Mouse (Mus musculus) kidney, embryonic 14.5 days (tissue): Measurements from ENCODE around the gene Has1. TPM values are rescaled to one million over a fixed set of nuclear protein-coding genes. Genes with fewer than 3 reads are reported as not detected.

ENCODE experiments used
- ATAC-seq: fragments of 200-750 bp; cut with Nextera tagmentation; 2 replicates; pipeline ENCODE4 v1.8.0; 2017; ENCODE audit warnings: moderate number of reproducible peaks, mild to moderate bottlenecking, moderate TSS enrichment, moderate library complexity; ENCODE audit not compliant: low FRiP score, low TSS enrichment
- H3K27ac ChIP-seq: fragments of 300-500 bp; sonication (generic); 2 replicates; pipeline ENCODE4 v1.5.1; 2014; ENCODE audit warnings: low read depth, mild to moderate bottlenecking, low read length, moderate library complexity, mixed read lengths
- H3K27me3 ChIP-seq: fragments of 300-500 bp; sonication (generic); 2 replicates; pipeline ENCODE4 v1.6.1; 2014; ENCODE audit warnings: mild to moderate bottlenecking, low read length; ENCODE audit not compliant: control insufficient read depth, insufficient read depth
- H3K36me3 ChIP-seq: fragments of 300-500 bp; sonication (generic); 2 replicates; pipeline ENCODE4 v1.6.1; 2014; ENCODE audit warnings: low read length, mixed read lengths; ENCODE audit not compliant: control insufficient read depth, insufficient read depth
- H3K4me1 ChIP-seq: fragments of 300-500 bp; sonication (generic); 2 replicates; pipeline ENCODE4 v1.6.1; 2014; ENCODE audit warnings: low read length, mixed read lengths; ENCODE audit not compliant: control insufficient read depth, insufficient read depth
- H3K4me2 ChIP-seq: fragments of 300-500 bp; sonication (generic); replicated peaks from 2 replicates; pipeline ENCODE4 v1.6.1; 2014; ENCODE audit warnings: low read depth, mild to moderate bottlenecking, low read length
- H3K4me3 ChIP-seq: fragments of 300-500 bp; sonication (generic); 2 replicates; pipeline ENCODE4 v1.5.1; 2014; ENCODE audit warnings: mild to moderate bottlenecking, low read length
- H3K9ac ChIP-seq: fragments of 300-500 bp; sonication (generic); 2 replicates; pipeline ENCODE4 v1.6.1; 2014; ENCODE audit warnings: low read depth, mild to moderate bottlenecking, low read length, moderate library complexity
- H3K9me3 ChIP-seq: fragments of 300-500 bp; sonication (generic); 2 replicates; pipeline ENCODE4 v1.6.1; 2016; ENCODE audit warnings: low read length; ENCODE audit not compliant: control insufficient read depth
- WGBS: fragments of 180-500 bp; shearing (Covaris S2); extraction: QIAGEN DNeasy Blood & Tissue Kit; methylation state at CpG from one replicate; pipeline ENCODE4 v1.1.7; 2014; 5-methylcytosine and 5-hydroxymethylcytosine counted together
- polyA plus RNA-seq: library from polyadenylated mRNA; unstranded; fragments of >200 nt; fragmentation: Nextera tagmentation; extraction: Ambion mirVana; gene quantifications from 2 replicates; pipeline ENCODE4 v1.2.1, GENCODE M21; 2014

Gene Has1
- polyA plus RNA-seq, 1 experiment from 2014 or later = 1.6 TPM

DNA sequence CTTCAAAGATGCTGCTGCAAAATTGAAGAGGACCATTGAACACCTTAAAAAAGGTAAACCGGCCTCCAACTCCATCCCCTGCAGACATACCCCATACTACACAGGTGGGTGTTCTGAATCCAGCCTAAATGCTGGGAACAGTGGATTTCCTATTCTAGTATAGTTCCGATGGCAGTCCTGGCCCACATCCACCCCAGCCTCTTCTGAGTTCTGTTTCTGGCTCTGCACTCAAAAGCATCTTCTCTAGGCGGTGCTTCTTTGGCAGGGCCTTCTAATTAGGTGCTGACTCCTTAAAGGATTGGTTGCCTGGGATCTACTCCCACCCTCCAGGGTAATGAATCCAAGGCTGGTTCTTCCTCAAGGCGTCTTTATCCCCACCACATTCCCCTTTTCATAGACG, 18.9 kb downstream of the Has1 start:
- WGBS = 71% methylated on average over 5 of the region's 5 CpGs
- peaks cover 58% of the 10 kb centered on the region for H3K36me3 ChIP-seq
- peaks cover 41% of the 10 kb centered on the region for H3K4me1 ChIP-seq

DNA sequence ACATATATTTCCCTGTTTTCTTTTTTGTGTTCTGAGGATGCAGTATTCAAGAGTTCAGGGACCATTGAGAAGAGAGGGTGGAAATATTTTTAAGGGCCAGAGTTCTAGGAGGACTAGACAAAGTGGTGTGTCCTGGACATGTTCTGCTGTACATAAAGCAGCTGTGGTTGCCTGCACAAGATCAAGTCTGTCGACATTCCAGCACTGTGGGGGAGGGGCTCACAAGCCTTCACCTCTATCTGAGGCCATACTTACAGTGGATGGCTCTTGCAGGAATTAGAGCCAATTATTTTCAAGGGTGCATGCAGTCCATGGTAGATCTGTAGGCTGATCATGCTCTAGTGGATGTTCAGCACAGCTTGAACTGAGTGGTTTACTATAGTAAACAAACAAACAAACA, 20.1 kb downstream of the Has1 start:
- Histone ChIP-seq H3K4me3 (no peak overlapping the region; the same call in 1 of the 2 replicates), H3K4me2 (peak overlapping the region; percentile 12; the same call in 1 of the 2 replicates), H3K4me1 (peaks cover 53% of the 10 kb centered on the region), H3K27ac (no peak overlapping the region), H3K36me3 (peaks cover 50% of the 10 kb centered on the region), H3K9me3 (no peaks in the 10 kb centered on the region), H3K9ac (no peak overlapping the region), H3K27me3 (no peaks in the 10 kb centered on the region)
- no peak for ATAC-seq
- whole genome bisulfite sequencing = 10% methylated on average over 1 of the region's 1 CpGs

More for the DNA sequence above, 18.9 kb downstream of the Has1 start:
- H3K4me3 ChIP-seq = no peak overlapping the region
- H3K9ac ChIP-seq = no peak overlapping the region
- H3K4me2 ChIP-seq = no peak overlapping the region
- H3K27me3 ChIP-seq = no peaks in the 10 kb centered on the region
- no peak overlapping the region for H3K27ac ChIP-seq
- H3K9me3 ChIP-seq = no peaks in the 10 kb centered on the region
- ATAC-seq = no peak

DNA sequence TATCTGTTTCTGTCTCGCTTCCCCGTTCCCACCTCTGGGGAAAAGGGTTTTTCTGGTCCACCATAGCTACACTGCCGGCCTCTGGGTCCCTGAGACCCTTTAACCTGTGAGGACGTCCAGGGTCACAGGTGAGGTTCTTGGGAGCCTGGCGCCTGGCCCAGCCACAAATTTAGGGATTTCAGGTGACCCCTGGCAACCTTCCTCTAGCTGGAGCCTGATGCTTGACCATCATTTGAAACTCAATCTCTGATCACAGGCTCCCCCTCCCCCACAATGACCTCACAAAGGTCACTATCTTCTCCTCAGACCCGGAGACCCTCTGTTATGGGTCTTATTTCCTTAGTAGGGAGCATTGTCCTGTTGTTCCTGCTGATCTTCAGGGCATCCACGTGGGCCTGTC, 24.3 kb downstream of the Has1 start:
- H3K36me3 ChIP-seq = peaks cover 31% of the 10 kb centered on the region
- H3K4me1 ChIP-seq = peaks cover 49% of the 10 kb centered on the region
- H3K9ac ChIP-seq = no peak overlapping the region
- 42% methylated on average over 7 of the region's 7 CpGs for WGBS
- no peak overlapping the region for H3K27ac ChIP-seq
- no peaks in the 10 kb centered on the region for H3K27me3 ChIP-seq
- peak overlapping the region; percentile 80; the same call in 1 of the 2 replicates for H3K4me3 ChIP-seq
- ATAC-seq = no peak
- peak overlapping the region; percentile 63 for H3K4me2 ChIP-seq
- H3K9me3 ChIP-seq = no peaks in the 10 kb centered on the region

DNA sequence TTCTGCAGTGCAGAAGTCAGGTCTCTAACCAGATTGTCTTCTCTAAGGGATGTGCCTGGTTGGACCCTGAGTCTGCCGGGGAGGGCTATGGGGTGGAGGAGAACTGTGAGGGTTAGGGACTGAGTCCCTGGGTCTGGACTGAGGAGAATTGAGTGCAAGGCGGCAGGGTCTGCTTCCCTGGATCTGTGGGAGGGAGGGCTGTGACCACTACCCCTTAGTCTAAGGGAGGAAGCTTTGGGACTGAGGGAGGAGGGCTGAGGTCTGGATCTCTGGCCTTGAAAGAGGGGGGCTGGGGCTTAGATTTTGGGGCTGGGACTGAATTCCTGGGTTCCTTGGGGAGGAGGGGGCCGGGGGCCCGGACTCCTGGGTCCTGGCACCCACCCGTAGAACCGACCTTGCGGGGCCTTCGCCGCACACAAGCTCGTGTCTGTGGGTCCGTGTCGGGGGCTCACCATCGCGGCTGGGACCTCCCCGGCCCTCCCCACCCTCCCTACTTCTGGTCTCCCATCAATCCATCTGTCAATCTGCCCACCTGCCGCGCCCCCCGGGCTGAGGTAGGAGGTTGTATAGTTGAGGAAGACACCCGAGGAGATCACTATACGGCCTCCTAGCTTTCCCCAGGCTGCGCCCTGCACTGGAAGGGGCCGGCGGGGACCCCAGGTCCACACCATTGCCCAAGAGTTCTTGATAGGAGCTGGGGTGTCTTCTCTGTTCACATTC, 25.0 kb downstream of the Has1 start:
- Histone ChIP-seq H3K4me1 (peaks cover 48% of the 10 kb centered on the region), H3K27me3 (no peaks in the 10 kb centered on the region), H3K4me3 (peak overlapping the region; percentile 80), H3K36me3 (peaks cover 28% of the 10 kb centered on the region), H3K9me3 (no peaks in the 10 kb centered on the region), H3K9ac (peak overlapping the region; percentile 74), H3K27ac (peak overlapping the region; percentile 99; the same call in 1 of the 2 replicates), H3K4me2 (peak overlapping the region; percentile 63)
- no peak for ATAC-seq
- WGBS = 30% methylated on average over 16 of the region's 23 CpGs

DNA sequence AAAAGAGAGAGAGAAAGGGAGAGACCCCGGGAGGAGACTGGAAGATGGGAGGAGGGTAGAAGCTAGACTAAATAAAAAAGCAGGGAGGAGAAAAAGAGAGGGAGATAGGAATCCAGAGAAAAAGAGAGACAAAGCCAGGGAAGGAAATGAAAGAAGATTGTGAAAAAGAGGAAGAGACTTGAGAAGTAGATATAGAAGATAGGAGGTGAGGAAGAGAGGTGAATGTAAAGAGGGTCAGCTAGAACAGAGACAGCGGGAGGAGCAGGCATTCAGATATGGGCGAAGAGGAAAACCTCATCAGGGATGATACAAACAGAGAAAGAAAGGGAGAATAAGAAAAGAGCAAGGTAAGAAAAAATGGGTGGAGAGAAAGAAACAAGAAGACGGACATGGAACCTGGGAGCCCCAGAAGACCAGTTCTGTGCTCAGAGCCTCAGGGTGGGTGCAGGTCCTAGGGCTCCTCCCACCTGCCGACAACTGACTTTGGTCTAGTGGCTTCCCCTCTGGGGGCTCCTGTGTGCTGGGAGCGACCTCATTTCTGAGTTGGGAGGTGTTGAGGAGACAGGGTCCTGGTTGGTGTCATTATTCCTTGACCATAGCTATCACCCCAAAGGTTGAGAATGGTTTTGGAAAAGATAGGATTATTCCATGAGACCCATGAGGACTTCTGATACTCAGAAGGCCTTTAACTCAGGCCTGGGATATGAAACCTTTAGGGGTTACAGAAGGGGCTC, 25.8 kb downstream of the Has1 start:
- H3K4me1 ChIP-seq = peaks cover 40% of the 10 kb centered on the region
- H3K9ac ChIP-seq = peak overlapping the region; percentile 74; the same call in 1 of the 2 replicates
- peak overlapping the region; percentile 99 for H3K27ac ChIP-seq
- ATAC-seq = no peak
- H3K4me2 ChIP-seq = peak overlapping the region; percentile 63
- H3K36me3 ChIP-seq = peaks cover 26% of the 10 kb centered on the region
- H3K27me3 ChIP-seq = no peaks in the 10 kb centered on the region
- under 1% methylated on average over 6 of the region's 6 CpGs for WGBS
- H3K9me3 ChIP-seq = no peaks in the 10 kb centered on the region
- H3K4me3 ChIP-seq = peak overlapping the region; percentile 80

DNA sequence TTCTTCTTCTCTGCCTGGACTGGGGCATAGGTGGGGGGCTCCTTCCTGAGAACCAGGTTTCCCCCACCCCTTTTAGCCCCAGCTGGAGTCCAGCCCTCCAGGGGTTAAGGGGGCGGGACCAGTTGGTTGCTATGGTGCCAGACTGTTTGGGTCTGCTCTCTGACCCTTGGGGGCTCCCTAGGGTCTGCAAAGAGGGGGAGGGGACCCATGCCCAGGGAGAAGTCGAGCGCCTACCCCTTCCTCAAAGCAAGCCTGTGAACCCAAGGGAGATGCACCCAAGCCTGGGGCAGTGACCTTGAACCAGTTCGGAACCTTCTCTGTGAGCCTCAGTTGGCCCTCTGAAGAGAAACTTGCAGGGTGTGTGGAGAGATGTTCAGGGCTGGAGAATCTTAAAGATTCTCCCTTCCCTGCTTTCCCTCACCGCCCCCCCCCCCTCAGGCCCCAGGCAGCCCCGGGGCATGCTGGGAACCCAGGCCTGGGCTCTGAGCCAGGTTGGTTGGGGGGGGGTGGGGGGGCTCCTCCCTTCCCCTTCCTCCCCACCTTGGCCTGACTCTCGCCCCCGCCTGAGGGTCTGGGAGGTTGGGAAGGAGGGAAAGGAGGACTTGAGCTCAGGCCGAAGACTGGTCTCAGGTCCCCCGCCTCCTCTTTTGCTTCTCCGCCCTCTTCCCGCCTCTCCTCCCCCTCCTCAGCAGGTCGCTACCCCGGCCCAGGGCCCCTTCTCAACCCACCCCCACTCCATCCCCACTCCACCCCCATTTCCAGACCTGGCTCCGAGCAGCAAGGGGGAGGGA, 26.6 kb downstream of the Has1 start:
- H3K9ac ChIP-seq = peak overlapping the region; percentile 74
- H3K27me3 ChIP-seq = no peaks in the 10 kb centered on the region
- H3K4me1 ChIP-seq = peaks cover 33% of the 10 kb centered on the region
- no peaks in the 10 kb centered on the region for H3K9me3 ChIP-seq
- ATAC-seq = peak; percentile 63
- peak overlapping the region; percentile 80 for H3K4me3 ChIP-seq
- peaks cover 19% of the 10 kb centered on the region for H3K36me3 ChIP-seq
- WGBS = 2% methylated on average over 12 of the region's 15 CpGs
- peak overlapping the region; percentile 63 for H3K4me2 ChIP-seq
- peak overlapping the region; percentile 99 for H3K27ac ChIP-seq

DNA sequence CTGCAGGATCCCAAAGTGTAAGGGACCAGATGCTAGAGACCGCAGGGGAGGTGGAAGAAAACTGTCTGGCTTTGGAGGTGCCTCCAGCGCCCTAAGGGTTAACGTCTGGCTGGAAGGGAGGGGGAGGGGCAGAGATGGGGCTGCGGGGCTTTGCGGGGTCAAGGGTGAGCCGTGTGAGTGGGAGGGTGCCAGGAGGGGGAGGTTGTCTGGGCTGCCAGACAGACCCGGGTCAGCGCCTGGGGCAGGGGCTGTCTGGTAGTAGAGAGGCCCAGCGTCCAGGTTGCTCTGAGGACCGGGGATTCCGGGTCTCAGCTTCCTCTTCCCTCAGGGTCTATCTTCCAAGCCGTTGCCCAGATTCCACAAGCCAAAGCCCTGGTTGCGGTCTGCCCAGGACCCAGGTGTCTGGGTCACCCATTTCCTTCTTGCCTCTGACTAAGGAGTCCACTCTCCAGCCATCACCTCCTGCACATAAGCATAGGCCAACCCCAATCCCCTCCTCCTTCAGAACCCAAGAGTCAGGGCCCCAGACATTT, 27.3 kb downstream of the Has1 start:
- Histone ChIP-seq H3K4me2 (peak overlapping the region; percentile 63), H3K9ac (peak overlapping the region; percentile 74), H3K4me1 (peaks cover 33% of the 10 kb centered on the region), H3K9me3 (no peaks in the 10 kb centered on the region), H3K36me3 (peaks cover 16% of the 10 kb centered on the region), H3K4me3 (peak overlapping the region; percentile 80), H3K27ac (peak overlapping the region; percentile 99), H3K27me3 (no peaks in the 10 kb centered on the region)
- WGBS = under 1% methylated on average over 13 of the region's 13 CpGs
- peak; percentile 61 for ATAC-seq

DNA sequence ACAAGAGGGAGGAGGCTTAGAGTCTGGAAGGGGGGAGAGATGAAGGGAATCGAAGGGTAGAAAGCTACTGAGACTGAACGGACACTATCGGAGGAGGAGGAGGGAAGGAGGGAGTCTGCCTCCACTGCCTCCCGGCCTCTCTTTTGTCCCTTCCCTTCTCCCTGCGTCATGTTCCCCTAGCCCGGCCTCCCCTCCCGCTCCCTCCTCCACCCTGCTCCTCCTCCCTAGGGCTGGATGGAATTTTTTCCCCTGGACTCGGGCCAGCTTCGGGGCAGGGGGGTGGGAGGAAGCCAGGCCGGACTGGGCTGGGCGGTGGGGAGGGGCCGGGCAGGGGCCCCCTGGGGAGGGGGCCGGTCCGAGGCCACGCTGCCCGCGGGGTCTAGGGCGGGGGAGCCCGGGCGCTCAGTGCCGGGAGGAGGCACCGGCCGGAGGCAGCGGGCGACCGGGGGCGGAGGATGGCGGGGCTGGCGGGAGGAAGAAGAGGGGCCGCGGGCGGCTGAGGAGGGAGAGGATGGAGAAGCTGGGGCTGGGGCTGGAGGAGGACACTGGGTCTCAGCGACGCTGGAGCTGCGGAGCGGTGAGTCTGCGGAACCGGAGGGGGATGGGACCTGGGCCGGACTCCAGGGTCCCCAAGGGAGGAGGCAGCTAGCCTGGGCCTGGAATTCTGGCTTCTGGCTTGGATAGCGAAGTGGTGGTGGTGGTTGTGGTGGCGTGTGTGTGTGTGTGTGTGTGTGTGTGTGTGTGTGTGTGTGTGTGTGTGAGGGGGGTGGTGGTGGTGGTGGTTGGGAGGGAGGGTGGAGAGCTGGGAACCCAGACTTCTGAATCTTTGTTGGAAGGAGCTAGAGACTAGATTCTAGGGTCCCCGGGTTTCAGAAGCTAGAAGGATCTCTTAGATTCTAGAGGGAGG, 28.0 kb downstream of the Has1 start, which contains the start of gene Spaca6:
Gene Spaca6, plus strand, starts transcription at position 408 of the 907 bp plus-strand sequence.
- Histone ChIP-seq H3K27me3 (no peaks in the 10 kb centered on the region), H3K27ac (peak within 1 kb of the TSS; percentile 99), H3K9ac (peak within 1 kb of the TSS; percentile 74), H3K36me3 (peaks cover 13% of the 10 kb centered on the region), H3K4me1 (peaks cover 31% of the 10 kb centered on the region), H3K4me3 (peak within 1 kb of the TSS; percentile 80), H3K9me3 (no peaks in the 10 kb centered on the region), H3K4me2 (peak within 1 kb of the TSS; percentile 63)
- peak; percentile 82 for ATAC-seq
- WGBS = under 1% methylated on average over 37 of the region's 42 CpGs
